Mouse (Mus musculus): ENCODE data around the gene Nr3c2.

DNA sequence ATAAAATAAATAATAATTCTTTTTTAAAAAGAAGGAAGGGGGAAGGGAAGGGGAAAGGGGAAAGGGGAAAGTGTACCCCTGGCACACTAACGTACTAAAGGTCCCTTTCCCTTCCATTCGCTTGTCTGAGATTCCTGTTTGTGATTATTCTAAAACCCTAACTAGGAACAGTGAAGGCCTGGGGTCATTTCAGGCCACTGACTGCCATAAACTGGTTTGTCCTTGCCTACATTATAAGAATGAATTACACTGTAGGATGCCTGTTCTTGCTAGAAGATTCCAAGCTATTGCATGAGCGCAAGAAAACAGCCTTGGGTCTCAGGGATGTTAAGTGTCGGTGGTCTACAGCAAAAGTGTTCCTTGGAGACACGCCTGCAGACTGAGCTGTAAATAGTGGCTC, 355.2 kb downstream of the Nr3c2 start:
- TF ChIP-seq POLR2A (IDR thresholded peaks at IDR 0.05; ENCODE audit: borderline replicate concordance, low read depth, low read length): no peak
- TF ChIP-seq CTCF (IDR thresholded peaks at IDR 0.05; ENCODE audit: low read depth, low read length): no peak
